Mouse (Mus musculus): ENCODE measurements around the gene Nrxn3.

GRCm38 (mm10) chr12:89302011-89302410, 579.3 kb downstream of the Nrxn3 start:
- TF ChIP-seq POLR2A (IDR thresholded peaks at IDR 0.05; ENCODE audit: control insufficient read depth, low read depth, low read length) (no peak), CTCF (IDR thresholded peaks at IDR 0.05; ENCODE audit: control insufficient read depth, insufficient read depth, insufficient replicate concordance, low read depth, low read length) (no peak)
